Mouse (Mus musculus) brown adipose tissue, adult 24 weeks (tissue): ENCODE data around the gene Fscn2. TPM values are rescaled to one million over a fixed set of nuclear protein-coding genes. Genes with fewer than 3 reads are reported as not detected.
A peak's percentile ranks its signal among the peaks of the same experiment; 100 is the strongest.
"Not testable (repeated sequence)": the region's sequence is repeated elsewhere in the genome, so short reads cannot be mapped to it uniquely, and the experiment has no call there.

Experiments
- H3K27ac ChIP-seq: fragments of 200-500 bp; replicated peaks from 2 replicates; pipeline ENCODE4 v1.5.1; 2012; ENCODE audit warnings: low read depth, mild to moderate bottlenecking, low read length
- H3K4me1 ChIP-seq: fragments of 200-500 bp; 2 replicates; pipeline ENCODE4 v1.6.1; 2012; ENCODE audit warnings: low read length, mixed read lengths; ENCODE audit not compliant: control insufficient read depth, insufficient read depth, insufficient read length
- H3K4me3 ChIP-seq: fragments of 200-500 bp; 2 replicates; pipeline ENCODE4 v1.5.1; 2012; ENCODE audit warnings: low read depth, mild to moderate bottlenecking, low read length, moderate library complexity; ENCODE audit not compliant: insufficient read depth
- polyA plus RNA-seq: library from polyadenylated mRNA; stranded (reverse); fragments of >200 nt; gene quantifications from 2 replicates; pipeline ENCODE4 v1.2.4, GENCODE M21; 2012; ENCODE audit not compliant: missing spikeins, insufficient read depth, insufficient read length

The Fscn2 gene
- polyA plus RNA-seq, 1 experiment: not detected

DNA sequence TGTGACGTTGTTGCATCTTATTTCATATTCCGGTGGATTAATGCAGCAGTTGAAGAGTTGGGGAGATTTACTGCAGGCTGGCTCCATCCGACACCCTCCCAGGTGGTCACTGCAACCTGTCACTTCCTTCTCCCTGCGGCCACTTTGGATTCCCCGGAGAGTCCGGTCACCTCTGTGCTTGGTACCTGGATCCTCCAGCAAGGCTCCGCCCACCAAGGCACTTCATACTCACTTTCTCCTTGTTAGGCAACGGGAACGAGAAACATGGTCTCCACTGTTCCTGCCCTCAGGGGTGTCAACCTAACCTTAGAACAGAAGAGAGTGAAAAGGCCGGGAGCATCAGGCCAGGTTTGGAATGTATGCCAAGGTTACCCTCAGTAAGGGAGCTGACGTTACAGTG, 10.6 kb upstream of the Fscn2 start:
- H3K4me3 ChIP-seq: peak overlapping the region; percentile 99
- peak overlapping the region; percentile 100 for H3K27ac ChIP-seq
- H3K4me1 ChIP-seq: peaks cover 8% of the 10 kb centered on the region; the same call in 1 of the 2 replicates

DNA sequence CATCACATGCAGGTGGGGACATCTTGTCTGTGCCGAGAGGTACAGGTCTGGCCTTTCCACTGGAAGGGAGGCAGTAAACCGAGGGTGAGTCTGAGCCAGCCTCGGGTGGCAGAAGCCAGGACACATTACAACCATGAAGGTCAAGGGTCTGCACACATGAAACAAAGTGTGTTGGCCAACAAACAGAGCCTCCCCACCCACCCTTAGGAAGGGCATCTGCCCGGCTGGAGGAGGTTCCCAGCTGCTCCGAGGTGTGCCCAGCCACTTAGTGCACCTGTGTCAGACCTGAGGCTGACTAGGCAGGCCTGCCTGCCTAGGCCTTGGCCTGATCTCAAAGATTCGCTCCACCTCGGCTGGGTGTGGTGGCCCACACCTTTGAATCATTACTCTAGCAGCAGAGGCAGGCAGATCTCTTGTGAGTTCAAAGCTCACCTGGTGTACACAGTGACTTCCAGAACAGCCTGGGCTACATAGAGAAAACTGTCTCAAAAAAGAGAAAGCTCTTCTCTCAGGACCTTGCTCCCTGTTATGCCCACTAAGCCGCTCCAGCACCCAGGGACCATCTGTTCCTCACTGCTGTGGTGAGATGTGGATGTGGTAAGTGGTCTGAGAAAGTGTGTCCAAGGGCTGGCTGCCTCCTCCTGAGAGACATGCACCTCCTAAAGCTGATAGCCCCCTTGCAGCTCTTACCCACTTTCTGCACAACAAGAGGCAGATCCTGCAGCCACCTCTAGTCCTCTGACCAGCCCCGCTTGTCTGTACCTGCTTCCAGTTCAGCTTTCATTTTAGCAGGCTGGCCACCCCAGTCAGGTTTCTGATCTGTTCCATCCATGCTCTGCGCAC, 9.9 kb upstream of the Fscn2 start:
- Histone ChIP-seq H3K27ac (peak overlapping the region; percentile 100), H3K4me3 (no peak overlapping the region), H3K4me1 (peaks cover 8% of the 10 kb centered on the region; the same call in 1 of the 2 replicates)

DNA sequence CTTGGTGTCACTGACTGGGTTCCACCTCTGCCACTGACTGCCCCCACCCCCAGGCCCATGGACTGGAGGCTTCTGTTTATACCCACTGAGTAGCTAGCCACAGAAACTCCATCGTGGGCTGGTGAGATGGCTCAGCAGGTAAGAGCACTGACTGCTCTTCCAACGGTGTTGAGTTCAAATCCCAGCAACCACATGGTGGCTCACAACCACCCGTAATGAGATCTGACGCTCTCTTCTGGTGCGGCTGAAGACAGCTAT, 9.3 kb upstream of the Fscn2 start:
- not testable (repeated sequence) for H3K27ac ChIP-seq, H3K4me1 ChIP-seq, H3K4me3 ChIP-seq

- H3K27ac ChIP-seq: peak overlapping the region; percentile 65
- H3K4me1 ChIP-seq: peaks cover 8% of the 10 kb centered on the region; the same call in 1 of the 2 replicates
- no peak overlapping the region for H3K4me3 ChIP-seq
Observed at GRCm38 (mm10) chr11:120352571-120353290, 8.6 kb upstream of the Fscn2 start.

GRCm38 (mm10) chr11:120353500-120354303, 7.6 kb upstream of the Fscn2 start:
- Histone ChIP-seq H3K27ac (peak overlapping the region; percentile 55), H3K4me3 (peak overlapping the region; percentile 45), H3K4me1 (peaks cover 8% of the 10 kb centered on the region; the same call in 1 of the 2 replicates)

- Histone ChIP-seq H3K4me1 (peaks cover 8% of the 10 kb centered on the region; the same call in 1 of the 2 replicates), H3K4me3 (no peak overlapping the region), H3K27ac (no peak overlapping the region)
Observed at GRCm38 (mm10) chr11:120354304-120355276, 6.7 kb upstream of the Fscn2 start.

DNA sequence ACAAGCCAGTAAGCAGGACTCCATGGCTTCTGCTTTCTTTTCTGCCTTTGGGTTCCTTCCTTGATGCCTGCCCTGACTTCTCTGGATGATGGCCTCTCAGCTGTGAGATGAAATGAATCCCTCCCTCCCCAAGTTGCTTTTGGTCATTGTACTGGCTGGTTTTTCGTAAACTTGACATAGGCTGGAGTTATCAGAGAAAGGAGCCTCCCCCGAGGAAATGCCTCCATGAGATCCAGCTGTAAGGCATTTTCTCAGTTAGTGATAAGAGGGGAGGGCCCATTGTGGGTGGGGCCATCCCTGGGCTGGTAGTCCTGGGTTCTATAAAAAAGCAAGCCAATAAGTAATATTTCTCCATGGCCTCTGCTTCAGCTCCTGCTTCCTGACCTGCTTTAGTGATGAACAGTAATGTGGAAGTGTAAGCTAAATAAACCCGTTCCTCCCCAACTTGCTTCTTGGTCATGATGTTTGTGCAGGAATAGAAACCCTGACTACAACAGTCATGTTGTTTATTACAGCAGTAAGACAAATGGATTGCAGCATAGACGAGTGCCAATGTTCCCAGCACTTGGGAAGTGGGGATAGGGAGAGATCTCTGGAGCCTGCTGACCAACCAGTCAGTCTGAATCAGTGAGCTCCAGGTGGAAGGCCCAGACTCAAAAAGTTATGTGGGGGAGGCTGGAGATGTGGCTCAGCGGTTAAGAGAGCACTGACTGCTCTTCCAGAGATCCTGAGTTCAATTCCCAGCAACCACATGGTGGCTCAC, 5.9 kb upstream of the Fscn2 start:
- peaks cover 8% of the 10 kb centered on the region; the same call in 1 of the 2 replicates for H3K4me1 ChIP-seq
- no peak overlapping the region for H3K27ac ChIP-seq
- no peak overlapping the region for H3K4me3 ChIP-seq

GRCm38 (mm10) chr11:120356319-120356840, 5.0 kb upstream of the Fscn2 start:
- Histone ChIP-seq H3K4me1 (peaks cover 4% of the 10 kb centered on the region; the same call in 1 of the 2 replicates), H3K4me3 (no peak overlapping the region), H3K27ac (no peak overlapping the region)

DNA sequence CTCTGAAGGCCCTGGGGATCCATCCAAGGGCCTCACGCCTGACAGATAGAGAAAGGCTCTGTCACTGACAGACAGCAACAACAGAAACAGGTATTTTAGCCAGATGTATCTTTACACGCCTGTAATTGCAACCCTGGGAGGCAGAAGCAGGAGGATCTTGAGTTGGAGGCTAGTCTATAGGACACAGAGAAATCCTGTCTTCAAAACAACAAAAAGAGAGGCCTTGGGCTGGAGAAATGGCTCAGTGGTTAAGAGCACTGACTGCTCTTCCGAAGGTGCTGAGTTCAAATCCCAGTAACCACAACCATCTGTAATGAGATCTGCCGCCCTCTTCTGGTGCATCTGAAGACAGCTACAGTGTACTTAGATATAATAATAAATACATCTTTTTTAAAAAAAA, 4.4 kb upstream of the Fscn2 start:
- H3K27ac ChIP-seq: no peak overlapping the region
- peaks cover 4% of the 10 kb centered on the region; the same call in 1 of the 2 replicates for H3K4me1 ChIP-seq
- H3K4me3 ChIP-seq: no peak overlapping the region

DNA sequence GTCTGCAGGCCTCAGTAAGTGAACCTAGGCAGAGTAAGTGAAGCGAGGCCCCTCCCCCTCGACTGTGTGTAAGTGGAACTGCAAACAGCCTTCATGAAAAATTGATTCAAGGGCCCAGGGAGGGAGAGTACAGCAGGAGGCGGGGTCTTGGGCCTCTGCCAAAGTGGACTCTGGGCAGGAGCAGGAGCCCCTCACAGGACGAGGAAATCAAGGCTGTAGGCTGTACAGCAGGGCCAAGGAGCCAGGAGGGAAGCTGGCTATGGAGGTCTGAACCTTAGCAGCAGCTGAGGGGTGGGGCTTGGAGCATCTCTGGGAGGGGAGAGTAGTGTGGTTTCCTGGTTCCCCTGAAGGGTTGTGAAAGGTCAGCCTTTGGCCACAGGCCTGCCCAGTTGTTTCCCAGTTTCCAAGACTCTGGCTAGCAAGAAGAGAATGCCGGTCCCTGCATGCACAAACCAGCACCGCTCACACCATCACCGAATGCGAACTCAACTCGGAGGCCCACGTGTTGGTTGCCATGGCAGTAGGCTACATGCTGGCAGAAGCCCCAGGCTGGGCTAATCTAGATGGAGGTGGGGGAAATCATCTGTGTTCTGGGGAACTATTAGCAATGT, 3.4 kb upstream of the Fscn2 start:
- Histone ChIP-seq H3K27ac (no peak overlapping the region), H3K4me3 (no peak overlapping the region), H3K4me1 (peaks cover under 1% of the 10 kb centered on the region; the same call in 1 of the 2 replicates)

DNA sequence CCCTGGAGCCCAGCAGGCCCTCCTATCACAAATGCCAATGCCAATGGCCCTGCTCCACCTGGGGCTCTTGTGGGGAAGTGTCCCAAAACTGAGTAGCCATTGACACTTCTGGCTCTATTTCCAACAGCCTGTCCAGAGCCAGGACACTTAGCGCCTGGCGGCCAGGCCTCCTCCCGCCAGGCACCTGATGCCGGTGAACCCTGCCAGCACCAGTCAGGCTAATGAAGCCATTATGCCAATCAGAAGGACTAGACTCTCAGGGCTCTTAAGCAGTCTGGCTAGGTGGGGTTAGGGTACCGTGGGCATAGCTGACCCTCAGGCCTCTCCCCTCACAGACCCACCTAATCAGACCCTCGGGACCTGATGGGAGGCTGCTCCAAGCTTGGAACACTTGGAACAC, 1.9 kb upstream of the Fscn2 start:
- no peak overlapping the region for H3K4me3 ChIP-seq
- no peaks in the 10 kb centered on the region for H3K4me1 ChIP-seq
- H3K27ac ChIP-seq: no peak overlapping the region

DNA sequence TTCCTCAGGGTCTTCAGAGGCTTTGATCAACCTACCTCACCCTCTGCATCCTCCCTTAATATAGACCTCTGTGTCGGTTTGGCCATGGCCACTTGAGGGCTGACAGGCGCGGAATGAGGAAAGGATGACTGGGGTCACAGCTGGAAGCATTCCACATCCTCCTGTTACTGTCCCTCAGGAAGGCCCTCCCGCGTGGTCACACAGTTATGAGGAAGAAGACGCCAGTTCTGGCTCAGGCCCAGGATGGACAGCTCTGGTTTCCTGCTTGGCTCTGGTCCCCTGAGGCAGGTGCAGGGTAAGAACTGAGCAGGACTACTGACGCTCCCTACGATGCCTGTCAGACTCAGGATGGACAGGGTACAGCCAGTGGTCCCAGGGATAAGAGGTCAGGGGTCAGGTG, 1.3 kb upstream of the Fscn2 start:
- Histone ChIP-seq H3K4me3 (no peak overlapping the region), H3K27ac (no peak overlapping the region), H3K4me1 (no peaks in the 10 kb centered on the region)

DNA sequence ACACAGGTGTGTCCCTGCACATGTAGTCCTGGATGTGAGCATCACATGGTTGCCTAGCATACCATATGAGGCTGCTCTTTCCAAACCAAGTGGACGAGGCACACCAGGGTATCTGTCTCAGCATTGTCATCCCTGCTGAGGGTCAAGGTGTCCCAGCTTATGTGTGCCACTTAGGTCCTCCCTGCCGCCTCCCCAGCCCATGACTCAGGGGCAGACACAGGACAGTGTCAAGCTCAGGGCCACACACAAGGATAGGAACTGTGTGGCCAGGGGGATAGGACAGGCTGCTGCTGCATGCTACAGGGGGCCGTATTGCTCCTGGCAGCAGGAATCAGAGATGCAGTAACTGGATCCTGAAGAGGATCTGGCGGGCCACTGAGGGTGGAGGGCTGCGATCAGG, 579 bp upstream of the Fscn2 start:
- no peak overlapping the region for H3K27ac ChIP-seq
- H3K4me1 ChIP-seq: no peaks in the 10 kb centered on the region
- H3K4me3 ChIP-seq: no peak overlapping the region
